Mouse (Mus musculus): Measurements from ENCODE around the gene Kcnmb1.

DNA sequence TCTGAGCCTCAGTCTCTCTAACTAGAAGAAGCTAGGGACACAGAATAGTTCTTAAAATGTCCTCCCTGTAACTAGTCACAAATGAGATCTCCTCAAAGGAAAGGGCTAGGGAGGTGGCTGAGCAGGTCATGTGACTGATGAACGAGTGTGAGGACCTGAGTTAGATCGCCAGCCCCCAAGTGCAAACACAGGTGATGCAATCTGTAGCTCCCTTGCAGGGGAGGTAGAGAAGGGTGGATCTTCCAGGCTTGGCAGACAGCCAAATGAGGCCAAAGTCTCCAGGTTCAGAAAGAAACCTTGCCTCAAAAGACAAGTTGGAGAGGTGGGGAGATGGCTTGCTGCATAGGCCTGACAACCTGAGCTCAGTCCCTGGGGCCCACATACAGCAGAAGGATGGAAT is 36.3 kb upstream of the Kcnmb1 start:
- TF ChIP-seq CTCF (IDR thresholded peaks at IDR 0.05; ENCODE audit: low read depth, low read length) (no peak), GATA1 (IDR thresholded peaks at IDR 0.05; ENCODE audit: borderline replicate concordance, low read length) (no peak), TAL1 (conservative IDR thresholded peaks at IDR 0.05; ENCODE audit: low read depth, low read length) (no peak), POLR2AphosphoS5 (IDR thresholded peaks at IDR 0.05; ENCODE audit: insufficient replicate concordance, low read depth, low read length) (no peak), GATA2 (IDR thresholded peaks at IDR 0.05; ENCODE audit: borderline replicate concordance, low read depth, low read length) (no peak)

All from G1E (cell line).